Mouse (Mus musculus) liver, adult 2 months (tissue): ENCODE data around the gene Dync2li1.

Experiments
- CTCF ChIP-seq: fragments of 200-500 bp; IDR thresholded peaks from 2 replicates; pipeline ENCODE4 v1.5.1; 2011; ENCODE audit warnings: low read depth, low read length, control low read depth
- POLR2A ChIP-seq: fragments of 200-500 bp; IDR thresholded peaks from 2 replicates; pipeline ENCODE4 v1.6.1; 2011; ENCODE audit warnings: low read length, control low read depth; ENCODE audit not compliant: insufficient read depth; ENCODE audit errors: extremely low read depth

GRCm38 (mm10) chr17:84596501-84596900, 29.8 kb upstream of the Dync2li1 start:
- no peak for TF ChIP-seq POLR2A
- TF ChIP-seq CTCF, result no peak
